Mouse (Mus musculus): Measurements from ENCODE around the gene Zbtb32.

DNA sequence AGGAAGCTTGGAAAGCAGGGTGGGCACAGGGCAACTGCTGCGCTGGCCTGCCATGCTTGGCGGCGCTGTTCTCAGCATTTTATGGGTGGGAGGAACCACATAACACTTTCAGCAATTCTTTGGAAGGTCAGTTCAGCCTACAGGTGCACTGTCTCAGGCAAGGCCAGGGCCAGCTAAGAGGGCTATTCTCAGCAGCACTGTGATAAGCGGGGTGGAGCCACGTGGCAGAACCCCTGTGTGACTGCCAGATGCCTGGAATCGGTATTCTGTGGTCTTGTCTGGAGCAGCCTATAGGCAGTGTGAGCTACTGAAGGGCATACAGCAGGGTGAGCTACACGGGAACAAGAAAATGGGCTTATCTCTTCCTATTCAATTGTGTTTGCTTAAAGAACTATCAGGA is 11.3 kb upstream of the Zbtb32 start:
- no peak for TF ChIP-seq CTCF (conservative IDR thresholded peaks at IDR 0.05 in 1 of 2, IDR thresholded peaks at IDR 0.05 in 1 of 2; ENCODE audit: low read depth in 2 of 2, low read length in 2 of 2)
- TF ChIP-seq ZC3H11A (IDR thresholded peaks at IDR 0.05; ENCODE audit: low read depth, low read length): no peak
- TF ChIP-seq NELFE (IDR thresholded peaks at IDR 0.05; ENCODE audit: low read depth, low read length): no peak
- no peak for TF ChIP-seq MAX (IDR thresholded peaks at IDR 0.05; ENCODE audit: low read length)
- TF ChIP-seq MYC (IDR thresholded peaks at IDR 0.05; ENCODE audit: low read depth, low read length): no peak
- no peak for TF ChIP-seq EP300 (IDR thresholded peaks at IDR 0.05; ENCODE audit: low read length)
- no peak for TF ChIP-seq ZKSCAN1 (IDR thresholded peaks at IDR 0.05; ENCODE audit: borderline replicate concordance, low read depth, low read length)

Measured in CH12.LX (cell line).